Mouse (Mus musculus): ENCODE data around the gene Nampt. TPM values are rescaled to one million over a fixed set of nuclear protein-coding genes. Genes with fewer than 3 reads are reported as not detected.

Gene Nampt
- polyA plus RNA-seq, 1 experiment from 2014 or later = 21.8 TPM

DNA sequence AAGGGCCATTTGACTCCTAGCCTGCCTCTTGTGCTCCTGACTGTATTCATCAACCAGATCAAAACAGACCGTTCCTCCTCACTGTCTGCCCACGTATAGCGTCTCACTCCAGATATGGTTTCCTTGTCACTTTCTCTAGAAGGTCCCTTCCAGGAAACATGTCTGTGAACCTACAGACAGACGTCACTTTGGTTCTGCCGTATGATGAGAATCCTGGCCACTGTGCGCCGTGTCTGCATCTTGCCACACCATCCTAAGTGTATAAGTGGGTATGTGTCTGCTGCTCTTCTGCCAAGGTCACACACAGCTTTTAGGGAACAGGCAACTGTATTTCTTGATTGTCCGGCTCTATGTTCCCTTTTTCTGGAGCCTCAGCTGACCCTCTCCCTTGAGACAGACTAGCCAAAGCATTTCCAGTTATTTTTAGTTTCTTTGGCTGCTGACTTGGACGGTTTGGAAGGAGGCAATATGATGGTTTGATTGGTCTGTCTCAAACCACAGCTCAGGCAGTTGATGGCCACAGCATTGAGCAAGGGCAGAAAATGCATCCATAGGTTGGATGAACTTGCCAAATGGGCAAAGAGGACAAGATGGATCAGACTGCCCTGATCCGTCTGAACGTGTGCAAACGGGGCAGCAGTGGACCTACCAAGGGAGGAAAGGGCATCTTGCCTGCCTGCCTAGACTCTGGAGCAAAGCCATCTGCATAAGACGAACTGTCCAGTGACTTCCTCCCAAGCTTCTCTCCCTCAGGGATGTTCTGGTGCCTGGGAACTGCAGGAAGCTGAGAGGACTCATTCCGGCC is 37.6 kb downstream of the Nampt start:
- H3K9ac ChIP-seq (ENCODE audit: low read length) = no peak overlapping the region
- H3K27me3 ChIP-seq (ENCODE audit: control insufficient read depth, insufficient read depth, low read length) = no peaks in the 10 kb centered on the region
- H3K9me3 ChIP-seq (replicated peaks; ENCODE audit: control insufficient read depth, low read length) = no peaks in the 10 kb centered on the region
- H3K36me3 ChIP-seq (ENCODE audit: control insufficient read depth, insufficient read depth) = peaks cover 2% of the 10 kb centered on the region; the same call in 1 of the 2 replicates
- no peak for ATAC-seq (replicated peaks; ENCODE audit: extremely low read depth, insufficient read depth, low FRiP score)
- WGBS = 58% methylated on average over 14 of the region's 14 CpGs
- no peak overlapping the region for H3K4me3 ChIP-seq (ENCODE audit: low read length)
- H3K27ac ChIP-seq (ENCODE audit: low read length) = peak overlapping the region; percentile 24; the same call in 1 of the 2 replicates
- H3K4me2 ChIP-seq (ENCODE audit: low read depth, low read length) = no peak overlapping the region
- peaks cover 6% of the 10 kb centered on the region for H3K4me1 ChIP-seq (ENCODE audit: control insufficient read depth, insufficient read depth, low read length)

DNA sequence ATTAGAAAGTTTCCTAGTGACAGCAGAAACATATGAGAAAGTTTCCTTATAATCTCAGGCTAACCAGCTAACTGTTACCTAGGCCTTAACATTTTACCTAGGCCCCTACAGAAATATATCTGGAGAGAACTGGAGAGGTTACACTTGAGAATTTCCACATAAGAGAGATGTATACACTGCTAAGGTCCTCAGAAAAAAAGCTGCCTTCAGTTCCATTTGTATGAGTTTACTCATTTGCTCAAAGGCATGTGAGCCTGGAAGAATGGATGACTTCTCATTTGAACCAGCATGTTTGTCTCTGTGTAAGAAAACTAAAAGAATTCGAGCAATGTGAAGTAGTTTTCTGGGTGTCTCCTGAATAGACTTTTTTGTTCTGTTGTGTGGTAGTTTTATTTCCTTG is 39.1 kb downstream of the Nampt start:
- peaks cover under 1% of the 10 kb centered on the region; the same call in 1 of the 2 replicates for H3K36me3 ChIP-seq (ENCODE audit: control insufficient read depth, insufficient read depth)
- H3K9me3 ChIP-seq (replicated peaks; ENCODE audit: control insufficient read depth, low read length) = no peaks in the 10 kb centered on the region
- H3K4me3 ChIP-seq (ENCODE audit: low read length) = no peak overlapping the region
- no peak for ATAC-seq (replicated peaks; ENCODE audit: extremely low read depth, insufficient read depth, low FRiP score)
- H3K4me2 ChIP-seq (ENCODE audit: low read depth, low read length) = no peak overlapping the region
- no peak overlapping the region for H3K27ac ChIP-seq (ENCODE audit: low read length)
- no peak overlapping the region for H3K9ac ChIP-seq (ENCODE audit: low read length)
- WGBS = 73% methylated on average over 1 of the region's 1 CpGs
- no peaks in the 10 kb centered on the region for H3K27me3 ChIP-seq (ENCODE audit: control insufficient read depth, insufficient read depth, low read length)
- peaks cover 6% of the 10 kb centered on the region for H3K4me1 ChIP-seq (ENCODE audit: control insufficient read depth, insufficient read depth, low read length)

DNA sequence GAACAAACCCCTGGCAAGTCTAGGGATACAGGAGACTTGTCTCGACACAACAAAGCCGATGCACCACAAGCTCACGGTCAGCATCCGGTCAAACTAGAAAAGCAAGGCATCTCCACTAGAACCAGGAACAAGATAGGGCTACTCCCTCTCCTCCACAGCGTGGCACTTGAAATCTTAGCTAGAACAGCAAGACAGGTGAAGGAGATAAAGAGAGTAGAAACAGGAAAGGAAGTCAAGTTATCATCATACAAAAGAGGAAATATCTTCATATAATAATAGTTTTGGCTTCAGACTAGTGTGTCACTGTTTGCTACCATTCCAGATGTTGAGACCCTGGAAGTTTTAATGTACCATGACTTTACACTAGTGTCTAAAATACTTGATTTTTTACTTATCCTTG is 41.5 kb downstream of the Nampt start:
- no peaks in the 10 kb centered on the region for H3K27me3 ChIP-seq (ENCODE audit: control insufficient read depth, insufficient read depth, low read length)
- no peak overlapping the region for H3K4me2 ChIP-seq (ENCODE audit: low read depth, low read length)
- H3K9ac ChIP-seq (ENCODE audit: low read length) = no peak overlapping the region
- no peaks in the 10 kb centered on the region for H3K9me3 ChIP-seq (replicated peaks; ENCODE audit: control insufficient read depth, low read length)
- ATAC-seq (replicated peaks; ENCODE audit: extremely low read depth, insufficient read depth, low FRiP score) = no peak
- peaks cover 6% of the 10 kb centered on the region for H3K4me1 ChIP-seq (ENCODE audit: control insufficient read depth, insufficient read depth, low read length)
- H3K4me3 ChIP-seq (ENCODE audit: low read length) = no peak overlapping the region
- 77% methylated on average over 5 of the region's 5 CpGs for whole genome bisulfite sequencing
- no peak overlapping the region for H3K27ac ChIP-seq (ENCODE audit: low read length)
- no peaks in the 10 kb centered on the region for H3K36me3 ChIP-seq (ENCODE audit: control insufficient read depth, insufficient read depth)

DNA sequence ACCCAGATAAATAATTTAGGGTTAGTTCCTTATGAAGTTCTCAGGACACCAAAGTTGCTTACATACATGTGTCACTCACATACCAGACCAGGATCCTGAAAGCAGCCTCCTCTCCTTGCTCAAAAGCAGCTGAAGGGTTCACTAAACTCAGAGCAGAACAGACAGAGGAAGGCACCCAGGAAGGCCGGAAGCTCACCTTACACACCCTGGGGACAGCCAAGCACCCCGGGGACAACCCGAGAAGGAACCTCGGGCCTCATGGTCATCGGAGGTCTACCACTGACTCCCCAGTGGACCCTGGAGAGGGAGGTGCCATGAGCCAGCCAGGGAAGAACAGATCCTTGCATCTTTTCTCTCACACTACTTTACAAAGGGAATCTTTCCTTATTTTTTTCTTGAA is 51.5 kb downstream of the Nampt start:
- Histone ChIP-seq H3K9ac (ENCODE audit: low read length) (no peak overlapping the region), H3K4me1 (ENCODE audit: control insufficient read depth, insufficient read depth, low read length) (no peaks in the 10 kb centered on the region), H3K27me3 (ENCODE audit: control insufficient read depth, insufficient read depth, low read length) (no peaks in the 10 kb centered on the region), H3K9me3 (replicated peaks; ENCODE audit: control insufficient read depth, low read length) (no peaks in the 10 kb centered on the region), H3K4me2 (ENCODE audit: low read depth, low read length) (no peak overlapping the region), H3K27ac (ENCODE audit: low read length) (no peak overlapping the region), H3K4me3 (ENCODE audit: low read length) (no peak overlapping the region), H3K36me3 (ENCODE audit: control insufficient read depth, insufficient read depth) (no peaks in the 10 kb centered on the region)
- ATAC-seq (replicated peaks; ENCODE audit: extremely low read depth, insufficient read depth, low FRiP score) = no peak
- WGBS = 85% methylated on average over 5 of the region's 5 CpGs

DNA sequence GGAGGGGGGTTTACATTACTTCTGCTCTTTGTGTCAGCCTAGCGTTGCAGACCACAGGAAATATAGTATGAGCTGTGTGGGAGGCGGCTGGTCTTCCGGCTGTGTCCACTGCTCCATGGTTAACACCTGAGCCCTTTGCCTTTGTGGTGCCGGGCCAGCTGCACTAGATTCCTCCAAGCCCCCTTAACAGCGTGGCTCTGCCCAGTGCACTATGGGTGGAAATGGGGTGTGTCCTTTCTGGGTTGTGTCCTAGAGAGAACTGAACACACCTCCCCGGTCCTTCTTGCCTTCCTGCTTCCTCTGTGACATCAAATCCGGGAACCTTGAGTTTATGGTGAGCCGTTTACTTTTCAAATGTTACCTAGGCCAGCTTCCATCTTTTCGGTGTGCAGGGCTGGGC is 58.2 kb downstream of the Nampt start:
- Histone ChIP-seq H3K4me2 (ENCODE audit: low read depth, low read length) (no peak overlapping the region), H3K9ac (ENCODE audit: low read length) (no peak overlapping the region), H3K4me1 (ENCODE audit: control insufficient read depth, insufficient read depth, low read length) (no peaks in the 10 kb centered on the region), H3K9me3 (replicated peaks; ENCODE audit: control insufficient read depth, low read length) (no peaks in the 10 kb centered on the region), H3K27me3 (ENCODE audit: control insufficient read depth, insufficient read depth, low read length) (no peaks in the 10 kb centered on the region), H3K4me3 (ENCODE audit: low read length) (no peak overlapping the region), H3K36me3 (ENCODE audit: control insufficient read depth, insufficient read depth) (no peaks in the 10 kb centered on the region), H3K27ac (ENCODE audit: low read length) (no peak overlapping the region)
- WGBS = 79% methylated on average over 9 of the region's 9 CpGs
- no peak for ATAC-seq (replicated peaks; ENCODE audit: extremely low read depth, insufficient read depth, low FRiP score)

DNA sequence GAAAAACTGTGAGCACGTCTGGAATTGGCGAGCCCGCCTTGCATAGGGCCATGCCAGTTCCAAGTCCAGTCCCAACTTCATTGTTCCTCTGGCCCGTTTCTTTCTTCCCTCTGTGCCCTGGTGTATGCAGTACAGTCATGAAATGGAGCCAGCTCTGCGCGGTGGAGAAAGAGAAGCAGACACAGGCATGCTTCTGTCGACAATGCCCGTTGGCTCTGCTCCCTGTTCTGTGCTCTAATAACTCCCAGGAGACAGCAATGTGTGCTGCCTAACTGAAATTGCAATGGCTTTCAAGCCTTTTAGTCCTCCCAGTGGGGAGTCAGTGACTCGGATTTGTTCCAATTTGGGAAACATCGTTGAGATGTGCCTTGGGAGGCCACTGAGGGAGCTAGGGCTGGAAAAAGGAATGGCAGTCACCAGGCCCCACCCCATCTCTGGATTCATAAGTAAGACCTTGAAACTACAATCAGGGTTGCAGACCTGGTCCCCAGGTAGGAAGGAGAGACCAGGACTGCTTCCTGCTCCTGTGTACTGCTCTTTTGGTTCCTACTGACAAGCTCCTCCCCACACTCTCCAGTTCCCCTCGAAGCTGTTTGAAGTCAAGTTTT is 58.7 kb downstream of the Nampt start:
- 67% methylated on average over 11 of the region's 11 CpGs for WGBS
- Histone ChIP-seq H3K9ac (ENCODE audit: low read length) (no peak overlapping the region), H3K27me3 (ENCODE audit: control insufficient read depth, insufficient read depth, low read length) (no peaks in the 10 kb centered on the region), H3K27ac (ENCODE audit: low read length) (no peak overlapping the region), H3K4me2 (ENCODE audit: low read depth, low read length) (no peak overlapping the region), H3K4me1 (ENCODE audit: control insufficient read depth, insufficient read depth, low read length) (no peaks in the 10 kb centered on the region), H3K4me3 (ENCODE audit: low read length) (no peak overlapping the region), H3K9me3 (replicated peaks; ENCODE audit: control insufficient read depth, low read length) (no peaks in the 10 kb centered on the region), H3K36me3 (ENCODE audit: control insufficient read depth, insufficient read depth) (no peaks in the 10 kb centered on the region)
- no peak for ATAC-seq (replicated peaks; ENCODE audit: extremely low read depth, insufficient read depth, low FRiP score)

DNA sequence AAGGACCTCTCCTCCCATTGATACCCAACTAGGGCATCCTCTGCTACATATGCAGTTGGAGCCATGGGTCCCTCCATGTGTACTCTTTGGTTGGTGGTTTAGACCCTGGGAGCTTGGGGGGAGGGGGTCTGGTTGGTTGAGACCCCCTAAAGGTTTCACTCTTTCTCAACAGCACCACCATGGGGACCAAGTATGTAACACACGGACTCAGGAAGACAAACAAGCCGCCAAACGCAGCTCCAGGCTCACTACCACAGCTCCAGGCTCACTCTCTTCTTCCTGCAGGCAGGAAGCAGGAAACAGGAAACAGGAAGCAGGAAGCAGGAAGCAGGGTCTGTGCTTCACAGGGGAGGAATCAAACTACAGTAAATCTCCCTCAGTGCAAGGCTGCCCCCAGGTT is 60.0 kb downstream of the Nampt start:
- H3K36me3 ChIP-seq (ENCODE audit: control insufficient read depth, insufficient read depth) = no peaks in the 10 kb centered on the region
- no peak overlapping the region for H3K27ac ChIP-seq (ENCODE audit: low read length)
- H3K4me3 ChIP-seq (ENCODE audit: low read length) = no peak overlapping the region
- no peaks in the 10 kb centered on the region for H3K4me1 ChIP-seq (ENCODE audit: control insufficient read depth, insufficient read depth, low read length)
- no peak for ATAC-seq (replicated peaks; ENCODE audit: extremely low read depth, insufficient read depth, low FRiP score)
- H3K9me3 ChIP-seq (replicated peaks; ENCODE audit: control insufficient read depth, low read length) = no peaks in the 10 kb centered on the region
- 79% methylated on average over 3 of the region's 3 CpGs for WGBS
- H3K9ac ChIP-seq (ENCODE audit: low read length) = no peak overlapping the region
- H3K27me3 ChIP-seq (ENCODE audit: control insufficient read depth, insufficient read depth, low read length) = no peaks in the 10 kb centered on the region
- no peak overlapping the region for H3K4me2 ChIP-seq (ENCODE audit: low read depth, low read length)

DNA sequence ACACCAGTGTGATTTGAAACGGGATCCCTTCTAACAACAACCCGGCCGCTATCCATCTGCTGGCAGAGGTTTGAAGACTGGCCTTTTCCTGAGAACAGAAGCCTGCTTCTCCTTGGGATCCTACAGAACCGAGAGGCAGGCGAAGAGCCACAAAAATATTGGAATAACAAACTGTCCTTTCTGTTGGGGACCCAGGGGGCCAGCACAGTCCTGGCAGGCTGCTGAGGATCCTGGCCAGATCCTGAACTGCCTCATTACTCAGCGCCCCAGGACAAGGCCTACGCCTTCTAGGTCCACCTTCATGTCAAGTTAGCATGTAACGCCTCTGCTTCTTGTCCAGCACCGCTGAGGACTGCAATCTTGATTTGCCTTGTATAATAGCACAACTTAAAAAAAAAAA is 65.0 kb downstream of the Nampt start:
- H3K27ac ChIP-seq (ENCODE audit: low read length) = no peak overlapping the region
- no peak overlapping the region for H3K4me3 ChIP-seq (ENCODE audit: low read length)
- no peak overlapping the region for H3K9ac ChIP-seq (ENCODE audit: low read length)
- H3K4me1 ChIP-seq (ENCODE audit: control insufficient read depth, insufficient read depth, low read length) = no peaks in the 10 kb centered on the region
- H3K4me2 ChIP-seq (ENCODE audit: low read depth, low read length) = no peak overlapping the region
- ATAC-seq (replicated peaks; ENCODE audit: extremely low read depth, insufficient read depth, low FRiP score) = 0 out of 2 replicates have a peak, but pooled peaks have one; percentile 37
- H3K9me3 ChIP-seq (replicated peaks; ENCODE audit: control insufficient read depth, low read length) = no peaks in the 10 kb centered on the region
- no peaks in the 10 kb centered on the region for H3K36me3 ChIP-seq (ENCODE audit: control insufficient read depth, insufficient read depth)
- no peaks in the 10 kb centered on the region for H3K27me3 ChIP-seq (ENCODE audit: control insufficient read depth, insufficient read depth, low read length)
- 63% methylated on average over 9 of the region's 9 CpGs for WGBS

DNA sequence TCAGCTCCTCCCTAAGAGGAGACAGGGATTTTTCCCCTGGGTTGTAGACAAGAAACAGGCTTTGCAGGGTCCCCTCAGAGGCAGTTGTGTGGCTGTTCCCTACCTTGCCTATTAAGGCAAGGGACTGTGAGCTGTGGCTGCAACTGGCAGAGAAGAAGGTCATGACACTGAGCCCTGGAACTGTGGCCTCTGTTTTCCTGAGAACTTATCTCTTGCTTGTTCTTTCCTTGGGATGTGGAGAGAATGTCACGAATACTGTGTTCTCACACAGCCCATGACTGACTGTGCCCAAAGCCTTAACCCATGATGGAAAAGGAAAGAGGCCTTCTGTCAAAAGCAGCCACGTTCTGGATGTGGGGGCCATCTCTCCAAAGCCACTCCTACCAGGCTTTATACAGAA is 65.7 kb downstream of the Nampt start:
- no peaks in the 10 kb centered on the region for H3K27me3 ChIP-seq (ENCODE audit: control insufficient read depth, insufficient read depth, low read length)
- H3K4me3 ChIP-seq (ENCODE audit: low read length) = no peak overlapping the region
- no peaks in the 10 kb centered on the region for H3K9me3 ChIP-seq (replicated peaks; ENCODE audit: control insufficient read depth, low read length)
- no peak overlapping the region for H3K4me2 ChIP-seq (ENCODE audit: low read depth, low read length)
- no peak overlapping the region for H3K27ac ChIP-seq (ENCODE audit: low read length)
- H3K4me1 ChIP-seq (ENCODE audit: control insufficient read depth, insufficient read depth, low read length) = no peaks in the 10 kb centered on the region
- WGBS = 20% methylated on average over 2 of the region's 2 CpGs
- no peak overlapping the region for H3K9ac ChIP-seq (ENCODE audit: low read length)
- no peaks in the 10 kb centered on the region for H3K36me3 ChIP-seq (ENCODE audit: control insufficient read depth, insufficient read depth)
- ATAC-seq (replicated peaks; ENCODE audit: extremely low read depth, insufficient read depth, low FRiP score) = 0 out of 2 replicates have a peak, but pooled peaks have one; percentile 41
